Mouse (Mus musculus) CH12.LX (cell line): Measurements from ENCODE around the gene Rsph10b.

Experiments
- CHD1 ChIP-seq: IDR thresholded peaks from 2 replicates; pipeline ENCODE4 v1.6.1; 2012; ENCODE audit warnings: low read depth, low read length, improper control_type of control experiment, inconsistent platforms
- CTCF ChIP-seq, 2 experiments: IDR thresholded peaks in 1 of 2; conservative IDR thresholded peaks in 1 of 2; 2 replicates each; pipeline ENCODE4 v1.5.1; 2011 to 2012; ENCODE audit warnings: low read depth in 2 of 2, low read length in 2 of 2, improper control_type of control experiment in 1 of 2, inconsistent platforms in 1 of 2, mild to moderate bottlenecking in 1 of 2, moderate library complexity in 1 of 2
- E2F4 ChIP-seq: IDR thresholded peaks from 2 replicates; pipeline ENCODE4 v1.6.1; 2011; ENCODE audit warnings: low read depth, low read length, improper control_type of control experiment; ENCODE audit not compliant: insufficient replicate concordance
- HCFC1 ChIP-seq: IDR thresholded peaks from 2 replicates; pipeline ENCODE4 v1.6.1; 2012; ENCODE audit warnings: low read depth, mild to moderate bottlenecking, inconsistent platforms, low read length, improper control_type of control experiment
- POLR2A ChIP-seq: IDR thresholded peaks from 2 replicates; pipeline ENCODE4 v1.6.1; 2011; ENCODE audit warnings: low read depth, mild to moderate bottlenecking, improper control_type of control experiment, low read length
- POLR2AphosphoS2 ChIP-seq: IDR thresholded peaks from 2 replicates; pipeline ENCODE4 v1.6.1; 2011; ENCODE audit warnings: low read depth, low read length, improper control_type of control experiment
- USF1 ChIP-seq: IDR thresholded peaks from 2 replicates; pipeline ENCODE4 v1.6.1; 2014; ENCODE audit warnings: low read depth, mild to moderate bottlenecking, inconsistent platforms, low read length, improper control_type of control experiment
- ZC3H11A ChIP-seq: IDR thresholded peaks from 2 replicates; pipeline ENCODE4 v1.6.1; 2012; ENCODE audit warnings: low read depth, mild to moderate bottlenecking, inconsistent platforms, low read length, improper control_type of control experiment

GRCm38 (mm10) chr5:143931863-143932580 is 813 bp upstream of the Rsph10b start:
- TF ChIP-seq CTCF (conservative IDR thresholded peaks at IDR 0.05 in 1 of 2, IDR thresholded peaks at IDR 0.05 in 1 of 2; ENCODE audit: low read depth in 2 of 2, low read length in 2 of 2) (no peak), CHD1 (no peak), E2F4 (no peak), POLR2A (no peak), POLR2AphosphoS2 (no peak), HCFC1 (no peak), ZC3H11A (no peak), USF1 (no peak)
